Mouse (Mus musculus) G1E (cell line): ENCODE results near the gene Golga4.

ENCODE experiments used
- CTCF ChIP-seq: IDR thresholded peaks from 2 replicates; pipeline ENCODE4 v1.5.1; 2012; ENCODE audit warnings: low read depth, low read length, inconsistent platforms, mixed read lengths
- GATA1 ChIP-seq: IDR thresholded peaks from 2 replicates; pipeline ENCODE4 v1.6.1; 2012; ENCODE audit warnings: borderline replicate concordance, low read length, inconsistent platforms, mixed read lengths

GRCm38 (mm10) chr9:118476766-118477271 lies 29.2 kb upstream of the Golga4 start:
- TF ChIP-seq GATA1 (no peak), CTCF (no peak)
